Mouse (Mus musculus) CH12.LX (cell line): ENCODE data around the gene Pim2. TPM values are rescaled to one million over a fixed set of nuclear protein-coding genes. Genes with fewer than 3 reads are reported as not detected.
A peak's percentile ranks its signal among the peaks of the same experiment; 100 is the strongest.

Experiments
- DNase-seq: peaks from one replicate; pipeline ENCODE4 v3.0.0-alpha.2; 2013; ENCODE audit errors: extremely low read depth
- H3K27ac ChIP-seq: 2 replicates; pipeline ENCODE4 v1.5.1; 2012; ENCODE audit warnings: low read depth, mild to moderate bottlenecking, control low read depth, moderate library complexity; ENCODE audit not compliant: insufficient read depth
- H3K27me3 ChIP-seq: replicated peaks from 2 replicates; pipeline ENCODE3; 2012; ENCODE audit warnings: inconsistent platforms
- H3K36me3 ChIP-seq, 2 experiments: replicated peaks in 1 of 2; 2 replicates each; pipeline versions ENCODE3 to v1.6.1; 2012; ENCODE audit warnings: inconsistent platforms in 1 of 2, low read length in 1 of 2, mild to moderate bottlenecking in 1 of 2, mixed read lengths in 1 of 2, moderate library complexity in 1 of 2; ENCODE audit not compliant: control insufficient read depth in 1 of 2, insufficient read depth in 1 of 2
- H3K4me1 ChIP-seq, 2 experiments: 2 replicates each; pipeline ENCODE4 v1.6.1; 2012; ENCODE audit warnings: inconsistent platforms in 1 of 2, moderate library complexity in 1 of 2; ENCODE audit not compliant: insufficient read depth in 2 of 2, control insufficient read depth in 1 of 2
- H3K4me2 ChIP-seq: 2 replicates; pipeline ENCODE4 v1.6.1; 2012; ENCODE audit warnings: low read depth, mild to moderate bottlenecking, control low read depth; ENCODE audit not compliant: poor library complexity, insufficient read depth, severe bottlenecking
- H3K4me3 ChIP-seq, 3 experiments: fragments of 150-350 bp in 1 of 3; sonication (generic) in 1 of 3; replicated peaks in 1 of 3; 2 replicates each; pipeline versions ENCODE3 to v1.5.1; 2011 to 2012; ENCODE audit warnings: low read depth in 2 of 3, low read length in 2 of 3, mild to moderate bottlenecking in 2 of 3, moderate library complexity in 2 of 3, control low read depth in 1 of 3, improper control_type of control experiment in 1 of 3, inconsistent platforms in 1 of 3, mixed read lengths in 1 of 3; ENCODE audit not compliant: poor library complexity in 1 of 3
- H3K79me2 ChIP-seq: replicated peaks from 2 replicates; pipeline ENCODE4 v1.6.1; 2012; ENCODE audit warnings: mild to moderate bottlenecking, moderate library complexity; ENCODE audit not compliant: control insufficient read depth, poor library complexity, insufficient read depth, severe bottlenecking; ENCODE audit errors: extremely low read depth
- H3K9ac ChIP-seq: 2 replicates; pipeline ENCODE4 v1.6.1; 2012; ENCODE audit warnings: low read depth, mild to moderate bottlenecking, control low read depth, moderate library complexity; ENCODE audit not compliant: insufficient read depth
- H3K9me3 ChIP-seq: replicated peaks from 2 replicates; pipeline ENCODE3; 2012; ENCODE audit warnings: low read length, inconsistent platforms, mixed read lengths
- BHLHE40 ChIP-seq: IDR thresholded peaks from 2 replicates; pipeline ENCODE4 v1.6.1; 2011; ENCODE audit warnings: mild to moderate bottlenecking, low read depth, low read length, improper control_type of control experiment
- CHD1 ChIP-seq: IDR thresholded peaks from 2 replicates; pipeline ENCODE4 v1.6.1; 2012; ENCODE audit warnings: low read depth, low read length, improper control_type of control experiment, inconsistent platforms
- E2F4 ChIP-seq: IDR thresholded peaks from 2 replicates; pipeline ENCODE4 v1.6.1; 2011; ENCODE audit warnings: low read depth, low read length, improper control_type of control experiment; ENCODE audit not compliant: insufficient replicate concordance
- ELF1 ChIP-seq: IDR thresholded peaks from 2 replicates; pipeline ENCODE4 v1.6.1; 2014; ENCODE audit warnings: low read depth, mild to moderate bottlenecking, inconsistent platforms, low read length, improper control_type of control experiment
- EP300 ChIP-seq: IDR thresholded peaks from 2 replicates; pipeline ENCODE4 v1.6.1; 2011; ENCODE audit warnings: low read length, improper control_type of control experiment
- ETS1 ChIP-seq: conservative IDR thresholded peaks from 2 replicates; pipeline ENCODE4 v1.6.1; 2012; ENCODE audit warnings: low read depth, mild to moderate bottlenecking, inconsistent platforms, low read length, improper control_type of control experiment, moderate library complexity
- GABPA ChIP-seq: IDR thresholded peaks from 2 replicates; pipeline ENCODE4 v1.6.1; 2012; ENCODE audit warnings: low read depth, low read length, improper control_type of control experiment, inconsistent platforms; ENCODE audit not compliant: insufficient replicate concordance
- IRF4 ChIP-seq: IDR thresholded peaks from 2 replicates; pipeline ENCODE4 v1.6.1; 2014; ENCODE audit warnings: low read depth, mild to moderate bottlenecking, inconsistent platforms, low read length, improper control_type of control experiment
- JUN ChIP-seq: IDR thresholded peaks from 2 replicates; pipeline ENCODE4 v1.6.1; 2011; ENCODE audit warnings: low read depth, mild to moderate bottlenecking, low read length, improper control_type of control experiment, moderate library complexity; ENCODE audit not compliant: insufficient read depth
- JUND ChIP-seq: conservative IDR thresholded peaks from 2 replicates; pipeline ENCODE4 v1.6.1; 2011; ENCODE audit warnings: low read depth, low read length, improper control_type of control experiment
- KAT2A ChIP-seq: IDR thresholded peaks from 2 replicates; pipeline ENCODE4 v1.6.1; 2012; ENCODE audit warnings: low read length, improper control_type of control experiment, inconsistent platforms; ENCODE audit not compliant: insufficient replicate concordance
- MAFK ChIP-seq: IDR thresholded peaks from 2 replicates; pipeline ENCODE4 v1.6.1; 2011; ENCODE audit warnings: low read length, improper control_type of control experiment; ENCODE audit not compliant: insufficient replicate concordance
- MAX ChIP-seq: IDR thresholded peaks from 2 replicates; pipeline ENCODE4 v1.6.1; 2011; ENCODE audit warnings: low read length, improper control_type of control experiment
- MEF2A ChIP-seq: IDR thresholded peaks from 2 replicates; pipeline ENCODE4 v1.6.1; 2014; ENCODE audit warnings: low read depth, mild to moderate bottlenecking, inconsistent platforms, low read length, improper control_type of control experiment, borderline replicate concordance
- MXI1 ChIP-seq: IDR thresholded peaks from 2 replicates; pipeline ENCODE4 v1.6.1; 2011; ENCODE audit warnings: mild to moderate bottlenecking, low read depth, low read length, improper control_type of control experiment
- NRF1 ChIP-seq: IDR thresholded peaks from 2 replicates; pipeline ENCODE4 v1.6.1; 2014; ENCODE audit warnings: low read depth, mild to moderate bottlenecking, inconsistent platforms, low read length, improper control_type of control experiment, moderate library complexity
- POLR2A ChIP-seq: IDR thresholded peaks from 2 replicates; pipeline ENCODE4 v1.6.1; 2011; ENCODE audit warnings: low read depth, mild to moderate bottlenecking, improper control_type of control experiment, low read length
- POLR2AphosphoS2 ChIP-seq: IDR thresholded peaks from 2 replicates; pipeline ENCODE4 v1.6.1; 2011; ENCODE audit warnings: low read depth, low read length, improper control_type of control experiment
- RAD21 ChIP-seq: IDR thresholded peaks from 2 replicates; pipeline ENCODE4 v1.6.1; 2011; ENCODE audit warnings: low read depth, mild to moderate bottlenecking, low read length, improper control_type of control experiment, moderate library complexity
- RCOR1 ChIP-seq: conservative IDR thresholded peaks from 2 replicates; pipeline ENCODE4 v1.6.1; 2012; ENCODE audit warnings: low read depth, mild to moderate bottlenecking, inconsistent platforms, low read length, improper control_type of control experiment
- SIN3A ChIP-seq: IDR thresholded peaks from 2 replicates; pipeline ENCODE4 v1.6.1; 2012; ENCODE audit warnings: low read length, improper control_type of control experiment, inconsistent platforms
- TBP ChIP-seq: conservative IDR thresholded peaks from 2 replicates; pipeline ENCODE4 v1.6.1; 2011; ENCODE audit warnings: low read depth, low read length, improper control_type of control experiment
- TCF12 ChIP-seq: IDR thresholded peaks from 2 replicates; pipeline ENCODE4 v1.6.1; 2014; ENCODE audit warnings: low read depth, mild to moderate bottlenecking, inconsistent platforms, low read length, improper control_type of control experiment
- UBTF ChIP-seq: IDR thresholded peaks from 2 replicates; pipeline ENCODE4 v1.6.1; 2012; ENCODE audit warnings: low read depth, mild to moderate bottlenecking, inconsistent platforms, low read length, improper control_type of control experiment, moderate library complexity
- USF1 ChIP-seq: IDR thresholded peaks from 2 replicates; pipeline ENCODE4 v1.6.1; 2014; ENCODE audit warnings: low read depth, mild to moderate bottlenecking, inconsistent platforms, low read length, improper control_type of control experiment
- ZC3H11A ChIP-seq: IDR thresholded peaks from 2 replicates; pipeline ENCODE4 v1.6.1; 2012; ENCODE audit warnings: low read depth, mild to moderate bottlenecking, inconsistent platforms, low read length, improper control_type of control experiment
- ZNF384 ChIP-seq: IDR thresholded peaks from 2 replicates; pipeline ENCODE4 v1.6.1; 2012; ENCODE audit warnings: low read depth, low read length, improper control_type of control experiment, inconsistent platforms
- dilution Hi-C: fragments of 300-500 bp; cut with MboI; formaldehyde crosslinking; loops from 2 replicates; pipeline ENCODE4 v1.14.3; 2020; ENCODE audit warnings: low sequenced_read_pairs; ENCODE audit not compliant: extremely low pct_unique_long_range_greater_than_20kb, extremely low pct_ligation_motif_present
- in situ Hi-C: fragments of 300-500 bp; cut with MboI; formaldehyde crosslinking; loops from 3 replicates; pipeline ENCODE4 v1.14.3; 2019; ENCODE audit warnings: low sequenced_read_pairs, low pct_ligation_motif_present, low pct_unique_long_range_greater_than_20kb, mixed read lengths
- polyA plus RNA-seq: library from polyadenylated mRNA; unstranded; fragments of >175 nt; gene quantifications from 2 replicates; pipeline ENCODE4 v1.2.1, GENCODE M21; 2012; ENCODE audit warnings: low read depth; ENCODE audit not compliant: insufficient read length
- total RNA-seq, 2 experiments: library from RNA; depleted of rRNA; stranded (reverse); fragments of 300-350 nt in 1 of 2; fragments of >200 nt in 1 of 2; gene quantifications; 2 replicates each; pipeline ENCODE4 v1.2.3; 2012 to 2014

The Pim2 gene
- total and polyA plus RNA-seq, 3 experiments, result 119 to 177 (median 171) TPM

DNA sequence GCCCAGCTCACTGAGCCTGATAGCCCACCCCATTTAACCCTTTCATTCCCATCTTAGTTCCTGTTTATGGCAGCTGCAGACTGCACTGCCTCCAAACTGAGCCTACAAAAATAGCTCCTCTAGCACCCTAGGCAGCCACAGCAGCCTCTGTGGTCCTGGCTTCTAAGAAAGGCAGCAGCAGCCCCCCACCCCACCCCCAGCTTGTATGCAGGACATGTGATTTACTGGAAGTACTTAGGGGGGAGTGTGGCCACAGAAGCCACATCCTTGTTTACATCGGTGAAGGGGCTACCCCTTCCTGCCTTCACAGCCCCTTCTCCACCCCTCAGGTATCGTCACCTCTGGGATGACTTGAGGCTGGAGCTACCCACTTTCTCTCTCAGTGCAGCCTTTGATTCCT, 12.7 kb upstream of the Pim2 start (continued):
- no peak for TF ChIP-seq UBTF
- peak; percentile 92 for TF ChIP-seq BHLHE40
- 0 out of 2 replicates have a peak, but pooled peaks have one; percentile 20 for TF ChIP-seq KAT2A
- no peak; the same call in 1 of the 2 replicates for TF ChIP-seq RCOR1
- no peak for TF ChIP-seq E2F4

DNA sequence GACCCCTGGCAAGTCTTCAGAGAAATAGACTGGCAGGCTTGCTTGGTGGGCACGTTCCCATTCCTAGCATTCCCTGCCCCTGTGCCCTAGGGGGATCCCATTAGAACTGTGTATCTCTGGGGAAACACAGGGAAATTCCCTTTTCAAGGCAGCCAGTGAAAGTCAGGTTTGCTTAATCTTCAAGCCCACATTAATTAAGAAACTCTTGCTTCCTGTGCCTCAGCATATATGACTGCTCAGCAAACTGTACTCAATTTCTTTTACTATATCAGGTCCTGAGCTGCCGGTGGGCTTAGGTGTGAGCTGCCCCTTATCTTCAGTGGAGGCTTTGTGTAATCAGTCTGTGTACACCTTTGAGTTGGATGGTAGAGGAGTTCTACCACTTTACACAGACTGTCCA, 12.3 kb upstream of the Pim2 start:
- no peaks in the 10 kb centered on the region for H3K27me3 ChIP-seq
- no peaks in the 10 kb centered on the region for H3K9me3 ChIP-seq
- TF ChIP-seq RCOR1 (no peak), BHLHE40 (no peak), USF1 (no peak), TBP (0 out of 2 replicates have a peak, but pooled peaks have one; percentile 16)
- H3K4me3 ChIP-seq, result no peak overlapping the region
- H3K4me2 ChIP-seq, result peak overlapping the region; percentile 80
- dilution Hi-C loops, result no loop called here
- H3K27ac ChIP-seq, result peak overlapping the region; percentile 98
- H3K36me3 ChIP-seq, result peaks cover 6 to 9% of the 10 kb centered on the region in 2 experiments
- peaks cover 22% of the 10 kb centered on the region for H3K79me2 ChIP-seq
- no peak for DNase-seq
- in situ Hi-C loops, result no loop called here
- H3K9ac ChIP-seq, result peak overlapping the region; percentile 23; the same call in 1 of the 2 replicates
- peaks cover 13 to 66% of the 10 kb centered on the region in 2 experiments for H3K4me1 ChIP-seq

DNA sequence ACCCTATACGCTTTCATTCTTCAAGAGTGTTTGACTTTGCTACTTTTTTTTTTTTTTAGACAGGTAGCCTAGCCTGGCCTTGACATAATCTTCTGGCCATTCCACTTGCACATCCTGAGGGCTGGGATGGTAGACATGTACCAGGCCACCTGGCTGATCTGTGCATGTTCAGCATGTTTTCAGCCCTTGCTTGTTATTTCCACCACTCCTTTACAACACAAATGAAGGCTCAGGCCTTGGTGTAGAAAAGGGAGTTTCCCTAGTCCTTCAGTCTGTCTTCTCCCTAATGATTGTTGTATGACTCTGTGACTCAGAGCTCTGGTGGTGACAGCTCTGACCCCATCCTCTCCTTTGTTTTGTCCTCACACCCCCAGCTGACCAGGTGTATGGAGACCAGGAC, 10.9 kb upstream of the Pim2 start:
- dilution Hi-C loops, result no loop called here
- no peaks in the 10 kb centered on the region for H3K9me3 ChIP-seq
- TF ChIP-seq POLR2A (no peak), NRF1 (no peak), IRF4 (no peak; the same call in 1 of the 2 replicates), MAFK (no peak), MEF2A (no peak), KAT2A (no peak), CHD1 (0 out of 2 replicates have a peak, but pooled peaks have one; percentile 27), ZNF384 (no peak), ETS1 (peak; percentile 66), E2F4 (no peak), JUND (no peak), JUN (no peak), GABPA (no peak), ELF1 (no peak), USF1 (no peak), ZC3H11A (no peak), TCF12 (peak; percentile 50; the same call in 1 of the 2 replicates), SIN3A (peak; percentile 70; the same call in 1 of the 2 replicates), MXI1 (peak; percentile 63; the same call in 1 of the 2 replicates), POLR2AphosphoS2 (no peak), MAX (no peak), RCOR1 (no peak), EP300 (peak; percentile 39), RAD21 (no peak)
- TF ChIP-seq, all 38 proteins: peak for 6
- Histone ChIP-seq H3K4me1 (peaks cover 7 to 55% of the 10 kb centered on the region in 2 experiments), H3K4me2 (peak overlapping the region; percentile 87), H3K36me3 (peaks cover 13 to 20% of the 10 kb centered on the region in 2 experiments), H3K27me3 (no peaks in the 10 kb centered on the region), H3K79me2 (peaks cover 17% of the 10 kb centered on the region), H3K27ac (peak overlapping the region; percentile 98), H3K4me3 (peak overlapping the region; percentile 35 to 45 (median 43)), H3K9ac (peak overlapping the region; percentile 60; the same call in 1 of the 2 replicates)
- no peak for DNase-seq
- in situ Hi-C loops, result no loop called here
